Mouse (Mus musculus): ENCODE results near the gene Olfr1358. TPM values are rescaled to one million over a fixed set of nuclear protein-coding genes. Genes with fewer than 3 reads are reported as not detected.

The Olfr1358 gene
- not detected for total RNA-seq (2023)

GRCm38 (mm10) chr10:78517128-78517527 lies at the start of gene Olfr1358:
Gene Olfr1358 (plus strand): TSS chr10:78517428.

Other genes starting within 250 kb of the Olfr1358 start
- gene Agpat3, start 164.9 kb upstream of the Olfr1358 start, total RNA-seq (2023): 121 TPM
- gene Rrp1, start 104.4 kb upstream of the Olfr1358 start, total RNA-seq (2023): 234 TPM
- 29.9 TPM for gene Cstb, start 91.8 kb upstream of the Olfr1358 start, total RNA-seq (2023)
- 16.2 TPM for gene Pdxk, start 52.5 kb upstream of the Olfr1358 start, total RNA-seq (2023)
- gene Ilvbl, start 56.9 kb downstream of the Olfr1358 start, total RNA-seq (2023): 85.4 TPM
- 6.4 TPM for gene Syde1, start 74.5 kb downstream of the Olfr1358 start, total RNA-seq (2023)
- gene Olfr1357, start 100.6 kb downstream of the Olfr1358 start, total RNA-seq (2023): not detected
- not detected for gene Casp14, start 200.9 kb downstream of the Olfr1358 start, total RNA-seq (2023)
- gene Ccdc105, start 235.6 kb downstream of the Olfr1358 start, total RNA-seq (2023): not detected